Mouse (Mus musculus) limb, embryonic 14.5 days (tissue): Measurements from ENCODE around the gene Icosl. TPM values are rescaled to one million over a fixed set of nuclear protein-coding genes. Genes with fewer than 3 reads are reported as not detected.
A peak's percentile ranks its signal among the peaks of the same experiment; 100 is the strongest.

Experiments used
- ATAC-seq: fragments of 200-750 bp; cut with Nextera tagmentation; 2 replicates; pipeline ENCODE4 v1.8.0; 2017; ENCODE audit warnings: low read depth, moderate number of reproducible peaks, moderate TSS enrichment; ENCODE audit not compliant: low FRiP score
- DNase-seq: peaks from one replicate; pipeline ENCODE4 v3.0.0-alpha.2; 2015; ENCODE audit warnings: low spot score
- H3K27ac ChIP-seq: fragments of 300-500 bp; sonication (generic); replicated peaks from 2 replicates; pipeline ENCODE4 v1.5.1; 2014; ENCODE audit warnings: low read depth, mild to moderate bottlenecking, low read length, moderate library complexity, mixed read lengths
- H3K27me3 ChIP-seq: fragments of 300-500 bp; sonication (generic); 2 replicates; pipeline ENCODE4 v1.6.1; 2014; ENCODE audit warnings: low read length, mixed read lengths; ENCODE audit not compliant: control insufficient read depth, insufficient read depth
- H3K36me3 ChIP-seq: fragments of 300-500 bp; sonication (generic); 2 replicates; pipeline ENCODE4 v1.6.1; 2014; ENCODE audit warnings: mild to moderate bottlenecking, low read length, moderate library complexity, mixed read lengths; ENCODE audit not compliant: control insufficient read depth, insufficient read depth
- H3K4me1 ChIP-seq: fragments of 300-500 bp; sonication (generic); 2 replicates; pipeline ENCODE4 v1.6.1; 2014; ENCODE audit warnings: antibody characterized with exemption, low read length, mixed read lengths; ENCODE audit not compliant: control insufficient read depth, insufficient read depth
- H3K4me2 ChIP-seq: fragments of 300-500 bp; sonication (generic); replicated peaks from 2 replicates; pipeline ENCODE4 v1.6.1; 2014; ENCODE audit warnings: low read depth, mild to moderate bottlenecking, low read length, moderate library complexity; ENCODE audit not compliant: severe bottlenecking
- H3K4me3 ChIP-seq: fragments of 300-500 bp; sonication (generic); replicated peaks from 2 replicates; pipeline ENCODE4 v1.5.1; 2014; ENCODE audit warnings: low read length
- H3K9ac ChIP-seq: fragments of 300-500 bp; sonication (generic); 2 replicates; pipeline ENCODE4 v1.6.1; 2014; ENCODE audit warnings: mild to moderate bottlenecking, low read depth, low read length, moderate library complexity; ENCODE audit not compliant: severe bottlenecking
- H3K9me3 ChIP-seq: fragments of 300-500 bp; sonication (generic); 2 replicates; pipeline ENCODE4 v1.6.1; 2016; ENCODE audit warnings: low read length; ENCODE audit not compliant: control insufficient read depth
- POLR2A ChIP-seq: fragments of 200-500 bp; IDR thresholded peaks from 2 replicates; pipeline ENCODE4 v1.8.0; 2012; ENCODE audit warnings: inconsistent platforms, mild to moderate bottlenecking, moderate library complexity, borderline replicate concordance; ENCODE audit not compliant: insufficient read depth, insufficient read length; ENCODE audit errors: extremely low read depth
- WGBS: fragments of 180-500 bp; shearing (Covaris S2); extraction: QIAGEN DNeasy Blood & Tissue Kit; methylation state at CpG from one replicate; pipeline ENCODE4 v1.1.7; 2014; 5-methylcytosine and 5-hydroxymethylcytosine counted together
- polyA plus RNA-seq, 2 experiments: library from polyadenylated mRNA; depleted of rRNA in 1 of 2; stranded (reverse) in 1 of 2; unstranded in 1 of 2; fragments of >200 nt; fragmentation: Nextera tagmentation in 1 of 2; extraction: Ambion mirVana in 1 of 2; gene quantifications; 2 replicates each; pipeline versions ENCODE4 v1.2.1 to v1.2.3; 2012 to 2014

The Icosl gene
- polyA plus RNA-seq, 2 experiments: 5.6 to 8.7 TPM

DNA sequence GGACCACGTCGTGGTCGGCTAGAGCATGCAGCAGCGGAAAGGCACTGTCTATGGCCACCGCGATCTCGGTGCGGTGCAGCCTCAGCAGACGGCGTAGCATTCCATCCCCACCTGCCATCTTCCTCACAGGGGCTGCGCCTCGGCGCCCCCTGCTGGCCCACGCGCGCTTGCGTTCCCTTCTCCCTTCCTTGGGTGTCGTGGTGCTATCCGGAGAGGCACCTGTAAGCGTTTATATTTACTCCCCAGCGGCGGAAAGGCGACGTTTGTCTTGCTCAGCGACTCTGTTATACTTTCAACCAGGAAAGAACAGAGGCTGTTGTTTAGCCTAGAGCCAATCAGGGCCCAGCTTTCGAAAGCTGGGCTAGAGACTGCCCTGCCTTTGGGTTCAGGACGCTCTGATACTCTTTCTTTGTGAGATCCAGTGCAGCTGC lies 25.7 kb upstream of the Icosl start, which contains the start of gene Aire:
Gene Aire (minus strand): TSS at position 205 of the 431 bp plus-strand sequence.
- WGBS: 1% methylated on average over 21 of the region's 27 CpGs
- DNase-seq (peak; percentile 19), ATAC-seq (peak; percentile 51)
- Histone ChIP-seq H3K4me1 (peaks cover 6% of the 10 kb centered on the region; the same call in 1 of the 2 replicates), H3K27ac (no peak within 1 kb of the TSS), H3K27me3 (no peaks in the 10 kb centered on the region), H3K4me2 (peak within 1 kb of the TSS; percentile 40), H3K36me3 (no peaks in the 10 kb centered on the region), H3K9ac (0 out of 2 replicates have a peak within 1 kb of the TSS, but pooled peaks have one; percentile 21), H3K4me3 (peak within 1 kb of the TSS; percentile 13; the same call in 1 of the 2 replicates), H3K9me3 (no peaks in the 10 kb centered on the region)
- no peak for TF ChIP-seq POLR2A

DNA sequence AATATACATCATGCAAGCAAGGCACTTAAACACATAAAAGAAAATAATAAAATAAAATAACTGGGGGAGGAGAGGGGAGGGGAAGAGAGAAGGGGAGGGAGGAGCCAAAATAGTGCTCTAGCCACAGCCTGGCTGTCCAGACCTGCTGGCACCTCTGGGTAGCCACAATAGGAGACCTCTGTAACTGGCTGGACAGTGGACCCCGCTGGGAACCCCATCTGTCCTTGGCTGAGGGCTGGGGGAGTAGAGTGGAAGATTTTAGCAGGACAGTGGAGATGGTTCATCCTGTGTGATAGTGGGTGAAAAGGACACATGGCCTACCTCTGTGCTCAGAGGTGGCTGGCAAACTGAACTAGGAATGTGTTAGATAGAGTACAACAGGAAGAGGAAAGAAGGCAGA lies 24.6 kb upstream of the Icosl start:
- Histone ChIP-seq H3K36me3 (no peaks in the 10 kb centered on the region), H3K27me3 (no peaks in the 10 kb centered on the region), H3K9ac (no peak overlapping the region), H3K4me3 (no peak overlapping the region), H3K4me2 (no peak overlapping the region), H3K9me3 (no peaks in the 10 kb centered on the region), H3K27ac (no peak overlapping the region), H3K4me1 (peaks cover 6% of the 10 kb centered on the region; the same call in 1 of the 2 replicates)
- DNase-seq (no peak), ATAC-seq (no peak)
- WGBS: 82% methylated on average over 1 of the region's 1 CpGs
- TF ChIP-seq POLR2A: no peak

DNA sequence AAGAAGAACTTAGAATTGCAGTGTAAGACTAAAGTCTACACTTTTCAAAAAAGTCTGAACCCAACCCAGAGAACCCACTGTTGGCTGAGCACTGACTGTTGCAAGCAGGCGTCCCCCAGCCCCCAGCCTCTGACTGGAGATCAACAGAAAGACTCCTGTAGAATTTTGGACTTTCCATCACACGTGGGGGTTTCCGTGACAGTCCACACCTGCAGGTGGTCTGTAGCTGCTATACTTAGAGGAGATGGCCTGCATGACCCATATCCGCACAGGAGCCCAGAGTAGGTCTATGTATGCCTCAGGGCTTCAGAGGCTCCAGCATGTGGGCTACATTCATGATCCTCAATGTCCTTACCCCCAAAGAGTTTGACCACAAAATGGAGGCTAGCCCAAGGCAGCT lies 22.7 kb upstream of the Icosl start:
- H3K9me3 ChIP-seq: no peaks in the 10 kb centered on the region
- DNase-seq (no peak), ATAC-seq (no peak)
- H3K36me3 ChIP-seq: no peaks in the 10 kb centered on the region
- no peak overlapping the region for H3K27ac ChIP-seq
- no peak overlapping the region for H3K4me2 ChIP-seq
- no peak overlapping the region for H3K4me3 ChIP-seq
- peaks cover 6% of the 10 kb centered on the region; the same call in 1 of the 2 replicates for H3K4me1 ChIP-seq
- 83% methylated on average over 4 of the region's 4 CpGs for WGBS
- TF ChIP-seq POLR2A: no peak
- no peaks in the 10 kb centered on the region for H3K27me3 ChIP-seq
- H3K9ac ChIP-seq: no peak overlapping the region

DNA sequence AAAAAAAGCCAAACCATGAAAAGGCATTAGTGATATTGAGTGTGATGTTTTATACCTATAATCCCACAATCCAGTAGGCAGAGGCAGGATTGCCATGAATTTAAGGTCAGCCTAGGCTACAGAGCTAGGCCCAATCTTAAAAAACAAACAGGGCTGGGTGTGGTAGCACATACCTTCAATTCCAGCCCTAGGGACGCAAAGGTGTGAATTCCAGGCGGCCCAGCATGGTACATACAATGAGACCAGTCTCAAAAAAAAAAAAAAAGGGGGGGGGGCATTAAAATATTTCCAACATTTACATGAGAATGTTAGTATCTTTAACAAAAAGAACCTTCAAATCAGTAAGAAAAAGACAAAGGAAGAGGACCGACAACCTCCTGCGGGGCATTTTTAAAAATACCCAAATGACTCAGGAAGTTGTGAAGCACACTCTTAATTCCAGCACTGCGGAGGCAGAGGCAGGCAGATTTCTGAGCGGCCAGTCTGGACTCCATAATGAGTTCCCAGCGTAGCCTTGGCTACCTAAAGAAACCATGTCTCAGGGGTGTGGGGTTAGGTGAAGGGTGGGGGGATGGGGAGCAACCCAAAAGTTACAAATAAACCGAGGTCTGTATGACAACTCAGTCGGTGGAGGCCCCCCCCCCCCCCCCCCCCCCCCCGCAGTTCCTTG lies 20.9 kb upstream of the Icosl start:
- no peak for TF ChIP-seq POLR2A
- no peak overlapping the region for H3K4me3 ChIP-seq
- no peaks in the 10 kb centered on the region for H3K36me3 ChIP-seq
- ATAC-seq (no peak), DNase-seq (no peak)
- 87% methylated on average over 9 of the region's 10 CpGs for WGBS
- no peaks in the 10 kb centered on the region for H3K9me3 ChIP-seq
- no peak overlapping the region for H3K4me2 ChIP-seq
- H3K4me1 ChIP-seq: 0 out of 2 replicates have a peak, but pooled peaks cover under 1% of the 10 kb centered on the region
- H3K27ac ChIP-seq: no peak overlapping the region
- no peaks in the 10 kb centered on the region for H3K27me3 ChIP-seq
- no peak overlapping the region for H3K9ac ChIP-seq

DNA sequence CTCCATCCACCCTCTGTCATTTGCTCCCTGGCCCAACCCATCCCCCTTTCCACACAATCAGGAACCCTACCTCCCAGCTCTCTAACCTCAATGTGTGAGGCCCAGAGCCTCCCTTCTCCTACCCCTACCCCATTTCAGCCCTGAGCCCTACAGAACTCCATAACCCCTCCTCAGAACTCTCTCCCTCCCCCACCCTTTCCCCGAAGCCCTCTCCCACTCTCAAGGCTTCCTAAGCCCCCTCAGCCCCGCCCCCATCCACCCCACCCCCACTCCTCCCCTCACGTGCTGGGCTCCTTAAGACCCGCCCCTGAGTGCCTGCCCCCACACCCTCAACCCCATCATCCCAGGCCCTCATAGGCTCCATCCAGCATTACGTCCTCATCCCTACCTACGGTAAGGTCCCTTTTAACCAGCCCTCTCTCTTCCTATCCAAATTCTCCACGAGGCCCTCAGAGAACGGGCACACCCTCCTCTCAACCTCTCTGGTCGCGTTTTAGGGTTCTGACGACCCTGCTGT lies 19.5 kb upstream of the Icosl start:
- Histone ChIP-seq H3K36me3 (no peaks in the 10 kb centered on the region), H3K9ac (no peak overlapping the region)
- ATAC-seq: no peak

More for the DNA sequence above, 19.5 kb upstream of the Icosl start:
- H3K4me3 ChIP-seq: no peak overlapping the region
- no peak overlapping the region for H3K27ac ChIP-seq
- H3K4me1 ChIP-seq: no peaks in the 10 kb centered on the region
- 50% methylated on average over 11 of the region's 11 CpGs for WGBS
- TF ChIP-seq POLR2A: no peak
- H3K9me3 ChIP-seq: no peaks in the 10 kb centered on the region
- no peak for DNase-seq
- no peak overlapping the region for H3K4me2 ChIP-seq
- no peaks in the 10 kb centered on the region for H3K27me3 ChIP-seq
